In the genomic region with DNA sequence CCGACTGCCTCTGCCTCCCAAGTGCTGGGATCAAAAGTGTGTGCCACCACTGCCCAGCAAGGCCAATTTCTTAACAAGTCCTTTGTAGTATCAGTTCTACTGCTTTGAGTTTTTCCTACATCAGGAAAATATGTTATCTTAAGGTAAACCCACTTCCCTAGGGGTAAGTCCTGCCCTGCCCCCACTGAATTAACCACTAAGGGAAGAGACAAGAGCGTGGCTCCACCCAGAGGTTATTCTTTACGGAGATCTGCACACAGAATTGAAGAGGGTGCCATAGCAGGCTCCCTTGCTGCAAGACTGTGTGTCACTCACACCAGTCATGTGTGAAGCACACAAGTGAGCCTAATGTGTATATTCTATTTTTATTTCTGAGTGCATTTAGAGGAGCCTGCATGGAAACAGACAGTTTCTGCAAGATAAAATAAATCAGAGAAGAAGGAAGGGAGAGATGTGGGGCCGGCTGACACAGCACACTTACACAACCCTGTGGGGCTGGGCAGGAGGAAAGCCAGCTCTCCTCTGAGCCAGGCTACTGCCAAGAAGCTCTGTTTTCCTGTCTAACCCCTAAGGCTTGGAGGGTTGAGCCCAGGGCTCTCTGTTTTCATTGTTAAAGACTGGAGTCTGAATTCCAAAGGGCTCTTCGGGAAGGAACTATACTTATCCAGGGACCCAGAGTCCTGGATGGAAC, we compare ENCODE assay signal across 20 mouse cellular contexts. TPM values are rescaled to one million over a fixed set of nuclear protein-coding genes. Genes with fewer than 3 reads are reported as not detected.
DNase-seq lines count a peak whose midpoint lies in the region; ATAC-seq and TF ChIP-seq lines count a peak whose summit lies in the region.
"Had no signal": no experiment of that assay in that cellular context is flagged by ENCODE, and none has a peak within 500 bp of the region (broad histone marks: within the 10 kb centered on the region; RNA-seq: fewer than 3 reads in every experiment).

No protein-coding gene starts in this region.

- H3K9ac ChIP-seq in forebrain, postnatal 0 days = no peak overlapping the region
- H3K9ac ChIP-seq: heart, embryonic 13.5 days; liver, embryonic 12.5 days; lung, embryonic 14.5 days; neural tube, embryonic 13.5 days; stomach, embryonic 15.5 days had no signal

- H3K27me3 ChIP-seq in forebrain, postnatal 0 days (ENCODE audit: insufficient read depth, low read length) = no peaks in the 10 kb centered on the region
- H3K27me3 ChIP-seq in forebrain, embryonic 10.5 days (ENCODE audit: poor library complexity, severe bottlenecking) = peaks cover 67% of the 10 kb centered on the region
- H3K27me3 ChIP-seq: neural tube, embryonic 13.5 days; stomach, embryonic 15.5 days had no signal

- peak; percentile 66 for ATAC-seq in forebrain, postnatal 0 days
- ATAC-seq: forebrain, embryonic 14.5 days; liver, embryonic 12.5 days; Patski had no signal

- no peak for TF ChIP-seq CTCF in forebrain, postnatal 0 days (IDR thresholded peaks at IDR 0.05; ENCODE audit: low read depth)

- peaks cover 9% of the 10 kb centered on the region for H3K36me3 ChIP-seq in forebrain, postnatal 0 days (ENCODE audit: insufficient read depth)
- H3K36me3 ChIP-seq in forebrain, embryonic 10.5 days (replicated peaks) = no peaks in the 10 kb centered on the region
- H3K36me3 ChIP-seq: heart, embryonic 13.5 days; limb, embryonic 10.5 days; liver, embryonic 12.5 days; stomach, embryonic 15.5 days had no signal

- no peak for DNase-seq in forebrain, postnatal 0 days
- DNase-seq in forebrain, embryonic 10.5 days (ENCODE audit: extremely low spot score, low spot score) = no peak
- DNase-seq in 416B (ENCODE audit: low read depth) = peak; percentile 35
- peak; percentile 89 for DNase-seq in NIH3T3 (ENCODE audit: low read depth)
- DNase-seq in fibroblast of lung, adult 2 months (ENCODE audit: low read depth) = peak; percentile 37
- DNase-seq in lung, postnatal 4 days = no peak
- DNase-seq in Muller cell, postnatal 12 days (ENCODE audit: inconsistent ontology term) = no peak
- no peak for DNase-seq in adrenal gland, postnatal 4 days (ENCODE audit: low spot score in 2 of 2)
- DNase-seq: cerebellum, postnatal 10 days; gastrocnemius, adult 2 months; heart, adult 11 months; lung, embryonic 14.5 days; right cerebral cortex, postnatal 14 days had no signal

- no peak overlapping the region for H3K4me2 ChIP-seq in forebrain, postnatal 0 days (ENCODE audit: low read depth)
- H3K4me2 ChIP-seq: heart, embryonic 13.5 days; liver, embryonic 12.5 days; lung, embryonic 14.5 days; neural tube, embryonic 13.5 days; stomach, embryonic 15.5 days had no signal

- no peak overlapping the region for H3K4me3 ChIP-seq in forebrain, postnatal 0 days (ENCODE audit: low read depth, low read length)
- H3K4me3 ChIP-seq in forebrain, embryonic 10.5 days = no peak overlapping the region
- H3K4me3 ChIP-seq: gastrocnemius, adult 2 months; heart, embryonic 13.5 days; limb, embryonic 10.5 days; liver, embryonic 12.5 days; neural tube, embryonic 13.5 days; stomach, embryonic 15.5 days had no signal

- no peak overlapping the region for H3K27ac ChIP-seq in forebrain, postnatal 0 days (ENCODE audit: low read depth, low read length)
- H3K27ac ChIP-seq in forebrain, embryonic 10.5 days = no peak overlapping the region
- H3K27ac ChIP-seq: gastrocnemius, adult 2 months; heart, embryonic 13.5 days; limb, embryonic 10.5 days; liver, embryonic 12.5 days; neural tube, embryonic 13.5 days; stomach, embryonic 15.5 days had no signal

- H3K9me3 ChIP-seq in forebrain, postnatal 0 days (ENCODE audit: low read length) = no peaks in the 10 kb centered on the region
- no peaks in the 10 kb centered on the region for H3K9me3 ChIP-seq in forebrain, embryonic 10.5 days
- H3K9me3 ChIP-seq: heart, embryonic 13.5 days; limb, embryonic 10.5 days; liver, embryonic 12.5 days; neural tube, embryonic 13.5 days; stomach, embryonic 15.5 days had no signal

- WGBS in forebrain, postnatal 0 days = 56% methylated on average over 5 of the region's 5 CpGs
- WGBS in forebrain, embryonic 10.5 days = 68% methylated on average over 5 of the region's 5 CpGs

- no peaks in the 10 kb centered on the region for H3K4me1 ChIP-seq in forebrain, postnatal 0 days (ENCODE audit: insufficient read depth)
- peaks cover 24% of the 10 kb centered on the region for H3K4me1 ChIP-seq in forebrain, embryonic 10.5 days
- H3K4me1 ChIP-seq: heart, embryonic 13.5 days; neural tube, embryonic 13.5 days had no signal

RNA-seq across cellular contexts. Expression of gene Noc4l, which starts 47.5 kb away (rescaled TPM):
- 27.0 and 36.9 TPM in 2 replicates for total RNA-seq in forebrain, postnatal 0 days (2014; rRNA removed)
- 40.4 and 47.2 TPM in 2 replicates for polyA plus RNA-seq in forebrain, postnatal 0 days (2015; fragmentation: Nextera tagmentation; extraction: Ambion mirVana)
- 100 and 102 TPM in 2 replicates for polyA plus RNA-seq in forebrain, embryonic 10.5 days (2016; fragmentation: Nextera tagmentation; extraction: Ambion mirVana)
- total RNA-seq in adrenal gland, postnatal 4 days (2021) = 10 to 100 TPM; 27.0 to 29.3 TPM

RNA-seq across cellular contexts. Expression of gene Ddx51, which starts 47.6 kb away (rescaled TPM):
- 9.8 and 13.5 TPM in 2 replicates for total RNA-seq in forebrain, postnatal 0 days (2014; rRNA removed)
- 9.3 and 12.8 TPM in 2 replicates for polyA plus RNA-seq in forebrain, postnatal 0 days (2015; fragmentation: Nextera tagmentation; extraction: Ambion mirVana)
- polyA plus RNA-seq in forebrain, embryonic 10.5 days (2016; fragmentation: Nextera tagmentation; extraction: Ambion mirVana) = 30.3 and 31.4 TPM in 2 replicates
- 10 to 100 TPM; 26.3 to 27.0 TPM for total RNA-seq in adrenal gland, postnatal 4 days (2021)

Comparison
In these comparisons a context has a peak if more than half of its experiments do, and no peak if none do; other contexts are left out.
1. DNase-seq: peak in 416B (single experiment), NIH3T3 (single experiment) and fibroblast of lung, adult 2 months (single experiment); none in forebrain, postnatal 0 days (single experiment), forebrain, embryonic 10.5 days (single experiment), lung, postnatal 4 days (0 of 2), Muller cell, postnatal 12 days (single experiment) and adrenal gland, postnatal 4 days (0 of 2).